Mouse (Mus musculus) forebrain, embryonic 16.5 days (tissue): ENCODE results near the gene Med17. TPM values are rescaled to one million over a fixed set of nuclear protein-coding genes. Genes with fewer than 3 reads are reported as not detected.
"Not testable (repeated sequence)": the region's sequence is repeated elsewhere in the genome, so short reads cannot be mapped to it uniquely, and the experiment has no call there.

Experiments used
- ATAC-seq: fragments of 200-750 bp; cut with Nextera tagmentation; 2 replicates; pipeline ENCODE4 v1.8.0; 2017; ENCODE audit warnings: mild to moderate bottlenecking, moderate library complexity
- H3K27ac ChIP-seq: fragments of 300-500 bp; sonication (generic); 2 replicates; pipeline ENCODE4 v1.5.1; 2014; ENCODE audit warnings: low read length, control low read depth
- H3K27me3 ChIP-seq: fragments of 300-500 bp; sonication (generic); replicated peaks from 2 replicates; pipeline ENCODE4 v1.6.1; 2014; ENCODE audit warnings: low read length; ENCODE audit not compliant: control insufficient read depth, insufficient read depth
- H3K36me3 ChIP-seq: fragments of 300-500 bp; sonication (generic); 2 replicates; pipeline ENCODE4 v1.6.1; 2014; ENCODE audit not compliant: control insufficient read depth, insufficient read depth
- H3K4me1 ChIP-seq: fragments of 300-500 bp; sonication (generic); replicated peaks from 2 replicates; pipeline ENCODE4 v1.6.1; 2014; ENCODE audit warnings: low read length; ENCODE audit not compliant: control insufficient read depth, insufficient read depth
- H3K4me2 ChIP-seq: fragments of 300-500 bp; sonication (generic); 2 replicates; pipeline ENCODE4 v1.6.1; 2014; ENCODE audit warnings: mild to moderate bottlenecking, low read length, control low read depth
- H3K4me3 ChIP-seq: fragments of 300-500 bp; sonication (generic); replicated peaks from 2 replicates; pipeline ENCODE4 v1.5.1; 2014; ENCODE audit warnings: mild to moderate bottlenecking, low read length, control low read depth
- H3K9ac ChIP-seq: fragments of 300-500 bp; sonication (generic); replicated peaks from 2 replicates; pipeline ENCODE4 v1.6.1; 2014; ENCODE audit warnings: low read depth, low read length, control low read depth
- H3K9me3 ChIP-seq: fragments of 300-500 bp; sonication (generic); 2 replicates; pipeline ENCODE4 v1.6.1; 2016; ENCODE audit warnings: low read length; ENCODE audit not compliant: control insufficient read depth
- WGBS: fragments of 180-500 bp; shearing (Covaris S2); extraction: QIAGEN DNeasy Blood & Tissue Kit; methylation state at CpG from one replicate; pipeline ENCODE4 v1.1.7; 2014; 5-methylcytosine and 5-hydroxymethylcytosine counted together
- polyA plus RNA-seq: library from polyadenylated mRNA; unstranded; fragments of >200 nt; fragmentation: Nextera tagmentation; extraction: Ambion mirVana; gene quantifications from 2 replicates; pipeline ENCODE4 v1.2.1, GENCODE M21; 2015

Med17 gene
- polyA plus RNA-seq, result 34.9 and 45.8 TPM in 2 replicates

GRCm38 (mm10) chr9:15279649-15280490 is at the start of gene Med17:
Med17 (minus strand) TSS chr9:15279931.
- H3K27me3 ChIP-seq, result no peaks in the 10 kb centered on the region
- H3K27ac ChIP-seq, result peak within 1 kb of the TSS; percentile 86
- 1% methylated on average over 56 of the region's 57 CpGs for WGBS

GRCm38 (mm10) chr9:15318170-15318742 is 38.5 kb upstream of the Med17 start:
- Histone ChIP-seq H3K9ac (no peak overlapping the region), H3K4me1 (no peaks in the 10 kb centered on the region), H3K9me3 (no peaks in the 10 kb centered on the region), H3K36me3 (peaks cover 51% of the 10 kb centered on the region), H3K4me2 (no peak overlapping the region), H3K27ac (no peak overlapping the region), H3K27me3 (no peaks in the 10 kb centered on the region), H3K4me3 (no peak overlapping the region)
- WGBS, result 79% methylated on average over 2 of the region's 2 CpGs
- ATAC-seq, result peak; percentile 24; the same call in 1 of the 2 replicates

More at GRCm38 (mm10) chr9:15279649-15280490, at the start of gene Med17:
- Histone ChIP-seq H3K9ac (peak within 1 kb of the TSS; percentile 77), H3K4me3 (peak within 1 kb of the TSS; percentile 63), H3K4me1 (peaks cover 20% of the 10 kb centered on the region), H3K4me2 (peak within 1 kb of the TSS; percentile 83), H3K9me3 (no peaks in the 10 kb centered on the region), H3K36me3 (peaks cover 10% of the 10 kb centered on the region)
- peak; percentile 99 for ATAC-seq

GRCm38 (mm10) chr9:15317223-15318169 is 37.8 kb upstream of the Med17 start:
- H3K9ac ChIP-seq, result no peak overlapping the region
- H3K27me3 ChIP-seq, result no peaks in the 10 kb centered on the region
- peaks cover 49% of the 10 kb centered on the region for H3K36me3 ChIP-seq
- H3K27ac ChIP-seq, result no peak overlapping the region
- no peaks in the 10 kb centered on the region for H3K4me1 ChIP-seq
- H3K4me2 ChIP-seq, result no peak overlapping the region
- no peaks in the 10 kb centered on the region for H3K9me3 ChIP-seq
- 59% methylated on average over 5 of the region's 5 CpGs for whole genome bisulfite sequencing
- no peak overlapping the region for H3K4me3 ChIP-seq
- ATAC-seq, result no peak

- H3K27me3 ChIP-seq, H3K4me3 ChIP-seq, H3K4me1 ChIP-seq, H3K4me2 ChIP-seq, H3K9ac ChIP-seq, ATAC-seq, H3K27ac ChIP-seq, H3K9me3 ChIP-seq: not testable (repeated sequence)
- H3K36me3 ChIP-seq, result peaks cover 46% of the 10 kb centered on the region
- WGBS, result 100% methylated on average over 1 of the region's 2 CpGs
Measured at GRCm38 (mm10) chr9:15316296-15316695, 36.6 kb upstream of the Med17 start.

GRCm38 (mm10) chr9:15314619-15315018 is 34.9 kb upstream of the Med17 start:
- Histone ChIP-seq H3K4me1 (peaks cover under 1% of the 10 kb centered on the region; the same call in 1 of the 2 replicates), H3K36me3 (peaks cover 47% of the 10 kb centered on the region), H3K27ac (no peak overlapping the region), H3K4me2 (no peak overlapping the region), H3K27me3 (no peaks in the 10 kb centered on the region), H3K9ac (no peak overlapping the region), H3K4me3 (no peak overlapping the region), H3K9me3 (no peaks in the 10 kb centered on the region)
- no peak for ATAC-seq
- 100% methylated on average over 1 of the region's 1 CpGs for WGBS

- 89% methylated on average over 5 of the region's 5 CpGs for WGBS
- Histone ChIP-seq H3K4me2 (no peak overlapping the region), H3K27ac (no peak overlapping the region), H3K9ac (no peak overlapping the region), H3K4me1 (peaks cover 3% of the 10 kb centered on the region; the same call in 1 of the 2 replicates), H3K36me3 (peaks cover 55% of the 10 kb centered on the region), H3K27me3 (no peaks in the 10 kb centered on the region), H3K4me3 (no peak overlapping the region), H3K9me3 (no peaks in the 10 kb centered on the region)
- no peak for ATAC-seq
Measured at GRCm38 (mm10) chr9:15313633-15314032, 33.9 kb upstream of the Med17 start.

GRCm38 (mm10) chr9:15312054-15312735 is 32.5 kb upstream of the Med17 start:
- Histone ChIP-seq H3K27ac (no peak overlapping the region), H3K9ac (no peak overlapping the region), H3K27me3 (no peaks in the 10 kb centered on the region), H3K4me3 (no peak overlapping the region), H3K4me1 (peaks cover 10% of the 10 kb centered on the region), H3K36me3 (peaks cover 51% of the 10 kb centered on the region), H3K9me3 (no peaks in the 10 kb centered on the region), H3K4me2 (no peak overlapping the region)
- 92% methylated on average over 2 of the region's 2 CpGs for WGBS
- ATAC-seq, result no peak

- Histone ChIP-seq H3K27ac (no peak overlapping the region), H3K9ac (no peak overlapping the region), H3K27me3 (no peaks in the 10 kb centered on the region), H3K4me2 (no peak overlapping the region), H3K4me3 (no peak overlapping the region), H3K36me3 (peaks cover 43% of the 10 kb centered on the region), H3K4me1 (peaks cover 16% of the 10 kb centered on the region), H3K9me3 (no peaks in the 10 kb centered on the region)
- 89% methylated on average over 1 of the region's 1 CpGs for WGBS
- no peak for ATAC-seq
Measured at GRCm38 (mm10) chr9:15310179-15310578, 30.4 kb upstream of the Med17 start.
